Mouse (Mus musculus): Measurements from ENCODE around the gene Lgals8.
A peak's percentile ranks its signal among the peaks of the same experiment; 100 is the strongest.
"Not testable (repeated sequence)": the region's sequence is repeated elsewhere in the genome, so short reads cannot be mapped to it uniquely, and the experiment has no call there.

Gene Lgals8

DNA sequence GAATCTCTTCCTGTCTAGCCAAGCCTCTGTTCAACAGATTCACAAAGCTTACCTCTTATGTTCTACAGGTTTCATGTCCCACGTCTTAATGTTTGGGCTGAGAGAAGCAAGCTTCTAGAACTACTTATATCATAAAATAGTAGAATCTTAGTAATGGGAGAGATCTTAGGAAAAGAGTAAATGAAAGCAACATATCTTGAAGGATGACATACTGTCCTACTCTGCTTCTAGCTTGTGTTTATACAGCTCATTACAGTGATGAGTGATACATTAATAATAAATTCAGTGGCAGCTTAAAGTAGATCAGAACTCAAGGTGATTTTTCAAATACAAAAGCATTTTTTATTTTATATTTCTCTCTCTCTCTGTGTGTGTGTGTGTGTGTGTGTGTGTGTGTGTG, at the start of gene Lgals8:
Gene Lgals8, minus strand, starts transcription at position 101 of the 400 bp plus-strand sequence.
- no peak for DNase-seq (ENCODE audit: extremely low read depth, low read depth, low spot score)

DNA sequence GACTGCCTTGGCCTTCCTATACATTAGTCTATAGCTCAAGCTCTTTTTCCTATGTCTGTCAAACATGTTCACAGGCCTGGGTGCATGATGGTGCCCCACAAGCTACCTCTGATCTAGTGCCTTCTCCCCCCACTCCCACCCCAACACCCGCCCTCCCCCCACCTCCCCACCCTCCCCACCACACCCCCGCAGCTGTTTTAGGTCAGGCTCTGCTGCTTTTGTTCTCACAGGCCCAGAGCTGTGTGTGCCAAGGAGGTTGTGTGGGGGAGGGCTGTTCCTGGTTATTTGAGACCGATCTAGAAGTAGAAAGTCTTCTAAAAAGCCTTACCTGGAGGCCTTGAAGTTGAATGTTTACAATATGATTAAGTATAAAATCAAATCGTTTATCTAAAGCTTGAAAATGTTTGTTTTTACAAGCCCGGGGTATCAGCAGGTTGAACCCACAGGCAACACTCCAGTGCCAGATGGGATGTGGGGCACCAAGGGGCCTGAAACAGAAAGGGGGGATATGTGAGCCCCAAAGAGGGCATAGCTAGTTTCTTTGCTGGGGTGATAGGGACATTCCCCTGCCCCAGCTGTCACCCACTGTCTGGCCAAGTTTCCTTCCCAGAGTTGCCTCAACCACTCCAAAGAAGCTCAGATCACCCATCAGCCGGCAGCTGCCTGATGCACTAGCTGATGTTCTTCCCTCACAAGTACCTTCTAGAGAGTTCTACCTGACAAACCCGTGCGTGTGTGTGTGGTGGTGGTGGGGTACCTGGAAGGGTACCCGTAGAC, 46.6 kb upstream of the Lgals8 start:
- no peak for DNase-seq (ENCODE audit: extremely low read depth, low read depth, low spot score)

DNA sequence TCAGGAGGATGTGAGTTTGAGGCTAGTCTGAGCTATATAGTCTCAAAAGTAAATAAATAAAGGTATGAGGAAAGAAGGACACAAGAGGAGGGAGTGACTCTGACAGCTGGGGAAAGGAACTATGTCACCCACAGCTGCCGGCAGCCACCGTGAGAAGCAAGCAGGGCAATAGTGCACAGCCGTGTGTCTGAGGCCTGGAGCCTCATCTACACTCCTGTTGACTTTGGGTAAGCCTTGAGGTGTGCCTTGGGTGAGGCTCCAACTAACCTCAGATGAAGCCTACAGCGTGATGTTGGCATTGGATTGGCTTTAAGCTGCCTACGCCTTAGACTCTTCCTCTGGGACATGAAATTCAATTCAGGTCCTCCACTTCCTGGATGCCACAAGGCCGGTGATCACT, 45.3 kb upstream of the Lgals8 start:
- no peak for DNase-seq (ENCODE audit: extremely low read depth, low read depth, low spot score)

DNA sequence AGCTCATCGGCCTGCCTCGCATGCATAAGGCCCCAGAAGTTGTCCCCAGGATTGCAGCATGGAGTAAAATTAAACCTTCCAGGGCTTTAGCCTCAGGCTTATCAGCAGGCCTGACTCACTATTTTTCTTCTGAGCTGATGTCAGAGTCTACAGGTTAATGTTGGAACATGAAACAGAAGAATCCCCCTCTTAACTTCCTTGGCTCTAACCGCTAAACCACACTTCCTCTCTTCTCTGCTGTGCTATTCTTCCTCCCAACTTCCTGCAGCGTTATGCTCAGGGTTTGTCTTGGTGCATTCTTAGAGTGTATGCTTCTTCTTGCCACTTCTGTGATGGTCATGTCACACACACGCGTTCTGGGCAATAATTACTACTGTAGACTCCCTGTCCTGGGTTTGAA, 42.7 kb upstream of the Lgals8 start:
- no peak for DNase-seq (ENCODE audit: extremely low read depth, low read depth, low spot score)

DNA sequence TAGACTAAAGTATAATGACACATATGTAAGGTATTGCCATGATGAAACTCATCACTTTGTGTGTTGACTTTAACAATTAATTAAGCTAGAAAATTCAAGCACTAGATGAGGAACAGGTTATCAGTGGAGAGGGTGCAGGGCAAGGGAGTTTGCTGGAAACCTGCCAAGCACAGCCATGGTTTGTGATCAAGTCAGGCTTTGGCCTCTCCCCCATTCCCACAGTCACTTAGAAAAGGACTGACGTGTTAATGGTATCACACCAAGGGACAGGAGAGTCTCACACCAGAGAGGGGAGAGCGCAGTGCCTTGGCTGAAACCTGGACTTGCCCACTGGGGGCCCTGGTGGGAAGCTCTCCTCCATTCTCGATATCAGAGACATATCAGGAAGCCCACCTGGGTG, 40.6 kb upstream of the Lgals8 start:
- no peak for DNase-seq (ENCODE audit: extremely low read depth, low read depth, low spot score)

DNA sequence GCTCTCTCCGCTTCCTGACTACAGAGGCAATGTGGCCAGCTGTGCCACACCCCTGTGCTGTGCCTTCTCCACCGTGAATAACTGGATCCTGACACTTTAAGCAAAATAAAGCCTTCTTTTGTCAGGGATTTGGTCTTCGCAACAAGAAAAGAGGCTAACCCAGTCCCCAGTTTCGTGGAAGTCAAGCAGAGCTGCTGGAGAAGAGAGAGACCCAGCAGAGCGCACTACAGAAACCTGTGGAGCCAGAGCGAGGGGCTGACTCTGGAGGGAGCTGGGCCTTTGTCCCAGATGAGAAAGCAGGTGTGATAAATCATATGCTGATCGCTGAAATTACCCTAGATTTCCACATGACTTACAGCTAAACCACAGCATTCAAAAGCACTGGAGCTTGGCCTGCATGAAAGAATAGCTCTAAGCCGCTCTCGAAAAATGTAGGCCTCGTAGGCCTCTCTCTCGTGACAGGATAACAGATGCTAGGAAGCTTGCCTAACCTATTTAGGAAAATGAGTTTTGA, 38.6 kb upstream of the Lgals8 start:
- no peak for DNase-seq (ENCODE audit: extremely low read depth, low read depth, low spot score)

DNA sequence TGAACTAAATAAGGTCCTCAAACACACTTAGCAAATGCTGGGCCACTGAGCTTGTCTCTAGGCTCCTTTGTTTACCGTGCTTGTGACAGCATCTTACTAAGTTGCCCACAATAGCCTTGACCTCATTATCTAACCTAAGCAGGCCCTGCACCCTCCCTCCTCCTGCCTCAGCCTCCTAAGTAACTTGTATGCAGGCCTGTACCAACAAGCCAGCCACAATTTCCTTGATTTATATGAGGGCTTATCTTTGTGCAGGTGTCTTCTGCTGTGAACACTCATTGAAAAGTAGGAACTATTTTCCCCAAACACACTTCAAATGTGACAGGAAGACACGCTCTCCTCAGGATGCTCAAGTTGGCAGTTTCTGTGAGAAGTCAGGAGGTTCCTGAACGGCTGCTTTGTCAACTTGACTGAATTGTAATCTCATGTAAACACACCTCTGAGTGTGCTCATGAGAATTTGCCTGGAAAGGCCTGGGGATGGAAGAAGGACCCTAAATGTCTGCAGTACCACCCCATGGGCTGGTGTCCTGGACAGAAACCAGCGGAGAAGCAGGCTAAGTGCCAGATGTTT, 38.0 kb upstream of the Lgals8 start:
- DNase-seq (ENCODE audit: extremely low read depth, low read depth, low spot score), result no peak

DNA sequence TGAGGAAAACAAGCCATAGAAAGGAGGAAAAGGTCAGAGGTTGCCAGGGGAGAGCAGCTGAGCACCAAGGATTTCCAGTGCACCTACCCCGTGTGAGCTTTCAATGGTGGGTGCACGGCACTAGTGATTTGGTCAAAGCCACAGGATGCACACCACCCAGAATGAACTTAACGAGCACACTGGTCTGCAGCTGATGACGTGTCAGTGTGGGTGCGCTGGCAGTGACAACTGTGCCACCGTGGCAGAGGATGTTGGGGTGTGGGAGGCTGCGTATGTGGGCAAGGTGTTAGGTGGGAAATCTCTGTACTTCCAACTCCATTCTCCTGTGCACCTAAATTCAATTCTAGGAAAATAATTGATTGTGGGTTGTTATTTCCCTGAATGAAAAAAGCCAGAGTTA, 34.4 kb upstream of the Lgals8 start:
- no peak for DNase-seq (ENCODE audit: extremely low read depth, low read depth, low spot score)

DNA sequence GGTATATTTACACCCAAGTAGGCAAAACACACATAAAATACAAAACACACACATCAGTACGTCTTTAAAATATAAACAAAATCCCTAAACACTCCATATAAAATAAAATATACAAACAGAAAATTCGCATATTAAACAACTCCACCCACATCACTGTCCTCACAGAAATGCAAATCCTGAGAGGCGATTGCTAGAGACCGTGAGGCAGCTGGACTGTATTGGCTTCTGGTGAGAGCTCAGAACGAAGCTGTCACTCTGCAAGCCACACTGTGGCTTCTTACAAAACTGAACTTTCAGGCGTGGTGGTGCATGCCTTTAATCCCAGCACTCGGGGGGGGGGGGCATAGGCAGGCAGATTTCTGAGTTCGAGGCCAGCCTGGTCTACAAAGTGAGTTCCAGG, 33.1 kb upstream of the Lgals8 start:
- no peak for DNase-seq (ENCODE audit: extremely low read depth, low read depth, low spot score)

DNA sequence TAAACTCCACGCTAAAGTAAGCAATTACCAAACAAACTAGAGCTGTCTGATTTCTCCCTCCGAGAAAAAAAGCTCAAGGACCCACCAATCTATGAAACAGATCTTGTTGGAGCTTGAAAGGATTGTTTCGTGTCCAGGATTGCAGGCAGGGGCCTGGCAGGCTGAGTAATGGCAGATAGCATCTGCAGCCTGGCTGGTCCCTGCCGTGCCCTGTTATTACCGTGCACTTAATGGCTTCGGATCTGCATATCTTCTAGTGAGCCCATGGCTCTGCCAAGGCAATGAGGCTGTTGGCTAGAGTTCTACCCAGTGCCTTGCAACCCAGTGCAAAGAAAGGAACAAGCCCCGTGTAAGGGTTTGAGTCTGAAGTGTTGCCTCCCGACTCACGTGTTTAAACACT, 30.0 kb upstream of the Lgals8 start:
- peak; percentile 66 for DNase-seq (ENCODE audit: extremely low read depth, low read depth, low spot score)

DNA sequence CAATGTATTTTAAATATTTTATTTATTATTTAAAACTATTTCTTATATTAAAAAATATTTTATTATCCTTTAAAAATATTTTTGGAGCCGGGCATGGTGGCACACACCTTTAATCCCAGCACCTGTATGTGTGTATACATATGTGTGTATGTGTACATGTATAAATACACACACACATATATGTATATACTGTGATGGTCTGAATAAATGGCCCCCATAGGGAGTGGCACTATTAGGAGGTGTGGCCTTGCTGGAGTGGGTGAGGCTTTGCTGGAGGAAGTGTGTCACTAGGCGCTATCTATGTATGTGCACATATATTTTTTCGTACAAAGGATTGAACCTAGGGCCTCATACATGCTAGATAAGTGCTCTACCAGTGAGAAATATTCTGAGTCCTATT, 27.8 kb upstream of the Lgals8 start:
- no peak for DNase-seq (ENCODE audit: extremely low read depth, low read depth, low spot score)

DNA sequence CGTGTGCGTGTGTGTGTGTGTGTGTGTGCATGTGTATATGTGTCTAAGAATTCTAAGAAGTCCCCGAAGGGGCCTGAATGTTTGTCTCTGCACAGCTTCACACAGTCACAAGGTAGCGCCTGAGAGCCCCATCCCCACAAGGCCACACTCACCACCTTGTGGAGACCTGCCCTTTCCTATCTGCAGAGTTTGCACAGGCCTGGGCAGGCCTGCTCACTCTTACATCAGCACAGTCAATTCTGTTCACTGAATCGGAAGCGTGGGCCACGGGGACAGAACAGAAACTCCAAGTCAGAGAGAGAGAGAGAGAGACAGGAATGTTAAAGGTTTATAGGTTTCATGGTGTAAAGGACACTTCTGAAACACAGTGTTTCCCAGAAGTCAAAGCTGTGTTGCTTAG, 20.9 kb upstream of the Lgals8 start:
- peak; percentile 69 for DNase-seq (ENCODE audit: extremely low read depth, low read depth, low spot score)

DNA sequence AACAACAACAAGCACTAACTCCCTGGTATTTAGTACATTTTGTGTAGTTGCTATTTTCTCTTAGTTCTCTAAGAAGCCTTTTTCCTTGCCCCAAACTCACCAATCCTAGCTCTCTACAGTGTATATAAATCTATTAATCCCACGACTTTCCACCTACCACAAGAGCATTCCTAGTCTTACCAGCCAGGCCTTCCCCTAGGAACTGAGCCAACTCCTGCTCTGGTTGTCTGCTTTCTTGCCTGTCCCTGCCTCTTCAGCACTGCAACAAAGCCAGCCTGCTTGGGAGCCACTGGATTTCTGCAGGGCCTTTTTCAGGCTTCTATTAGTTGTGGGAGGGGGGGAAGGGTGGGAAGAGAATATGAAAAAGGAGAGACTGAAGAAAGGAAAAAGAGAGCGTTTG, 20.5 kb upstream of the Lgals8 start:
- DNase-seq (ENCODE audit: extremely low read depth, low read depth, low spot score), result peak; percentile 62

DNA sequence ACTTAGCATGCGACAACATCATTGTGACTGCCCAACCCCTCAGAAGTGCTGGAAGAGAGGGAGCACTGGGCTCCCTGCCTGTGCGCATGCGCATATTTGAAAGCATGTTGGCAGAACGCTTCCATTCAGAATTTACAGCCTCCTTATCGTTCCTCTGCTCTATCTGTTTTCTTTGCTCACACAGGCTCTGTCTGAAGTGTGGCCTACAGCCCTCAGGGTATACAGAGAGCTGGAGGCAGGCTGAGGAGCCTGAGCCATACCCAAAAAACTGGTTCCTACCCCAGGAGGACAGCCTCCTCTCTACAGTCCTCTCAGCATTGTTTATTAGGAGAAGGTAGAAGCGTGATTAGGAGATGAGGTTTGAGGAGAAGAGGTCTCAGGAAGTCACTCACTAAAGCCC, 15.1 kb upstream of the Lgals8 start:
- no peak for DNase-seq (ENCODE audit: extremely low read depth, low read depth, low spot score)

DNA sequence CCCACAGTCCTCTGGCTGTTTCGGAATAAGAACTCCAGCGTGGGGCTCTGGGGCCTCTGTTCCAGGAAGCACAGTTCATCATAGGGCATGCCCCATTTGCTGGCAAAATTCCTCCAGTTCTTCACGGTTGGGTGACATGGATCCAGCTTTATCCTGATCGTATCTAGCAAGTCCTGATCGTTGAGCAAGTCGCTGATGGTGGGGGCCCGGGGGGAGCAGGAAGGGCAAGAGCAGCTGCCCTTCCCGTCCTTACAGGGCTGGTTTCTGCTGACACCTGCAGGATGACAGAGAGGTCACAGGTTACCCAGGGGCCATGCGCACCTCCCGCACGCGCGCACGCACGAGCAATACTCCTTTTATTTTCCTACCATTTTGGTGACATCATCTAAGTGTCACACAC, 13.6 kb upstream of the Lgals8 start:
- no peak for DNase-seq (ENCODE audit: extremely low read depth, low read depth, low spot score)

DNA sequence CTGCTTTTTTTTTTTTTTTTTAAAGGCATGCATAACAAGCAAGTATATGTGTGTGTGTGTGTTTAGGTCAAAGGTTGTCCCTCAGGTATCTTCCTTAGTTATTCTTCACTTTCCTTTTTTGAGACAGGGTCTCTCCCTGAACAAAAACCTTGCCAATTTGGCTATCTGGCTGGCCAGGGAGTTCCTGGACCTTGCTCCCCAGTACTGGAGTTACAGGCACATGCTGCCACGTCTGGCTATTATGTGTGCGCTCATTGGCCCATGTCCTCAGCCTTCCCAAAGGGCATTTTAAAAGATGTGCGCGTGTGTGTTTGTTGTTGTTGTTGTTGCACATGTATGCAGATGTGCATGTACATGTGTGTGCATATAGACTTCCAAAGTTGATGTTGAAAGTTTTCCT, 12.1 kb upstream of the Lgals8 start:
- no peak for DNase-seq (ENCODE audit: extremely low read depth, low read depth, low spot score)

DNA sequence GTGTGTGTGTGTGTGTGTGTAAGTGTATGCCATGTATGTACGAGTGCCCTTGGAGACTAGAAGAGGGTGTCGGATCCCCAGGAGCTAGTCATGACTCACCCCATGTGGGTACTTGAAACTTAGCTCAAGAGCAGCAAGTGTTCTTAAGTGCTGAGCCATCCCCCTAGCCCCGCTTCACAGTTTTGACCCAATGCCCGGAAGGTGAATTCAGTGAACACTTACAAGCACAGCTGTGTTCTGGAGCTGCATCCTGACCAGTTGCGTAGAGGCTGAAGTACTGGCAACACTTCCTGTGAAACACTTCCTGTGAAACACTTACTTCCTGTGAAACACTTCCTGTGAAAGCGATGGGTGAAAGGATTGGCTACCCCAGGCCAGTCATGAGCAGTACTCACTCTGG, 10.5 kb upstream of the Lgals8 start:
- no peak for DNase-seq (ENCODE audit: extremely low read depth, low read depth, low spot score)

DNA sequence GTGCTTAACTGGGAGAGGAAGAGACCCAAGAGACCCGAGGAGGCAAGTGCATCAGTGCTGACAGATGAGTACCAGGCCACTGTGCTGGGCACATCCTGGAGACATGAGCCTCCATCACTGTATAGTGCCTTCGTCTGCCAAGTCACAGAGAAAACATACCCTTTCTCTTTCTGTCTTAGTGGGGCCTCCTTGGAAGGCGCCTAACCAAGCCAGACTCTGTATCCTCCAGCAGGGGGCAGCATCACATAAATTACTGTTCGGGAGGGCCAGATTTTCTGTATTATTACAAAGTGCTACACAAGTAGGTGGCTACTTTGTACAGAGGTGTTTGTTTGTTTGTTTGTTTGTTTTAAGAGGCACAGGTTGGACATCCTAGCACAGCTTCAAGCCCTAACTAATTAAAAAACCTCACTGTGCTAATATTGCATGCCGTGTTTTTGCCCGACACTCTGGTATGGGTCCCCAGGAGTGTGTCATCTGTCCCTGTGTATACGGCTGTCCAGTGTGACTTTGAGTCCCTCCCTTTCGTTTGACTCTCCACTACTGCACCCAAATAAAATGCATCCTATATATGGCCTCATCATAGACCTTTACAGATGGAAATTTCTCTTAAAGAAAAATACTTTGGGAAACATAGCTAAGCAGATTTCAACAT, 9.1 kb upstream of the Lgals8 start:
- DNase-seq (ENCODE audit: extremely low read depth, low read depth, low spot score), result no peak

DNA sequence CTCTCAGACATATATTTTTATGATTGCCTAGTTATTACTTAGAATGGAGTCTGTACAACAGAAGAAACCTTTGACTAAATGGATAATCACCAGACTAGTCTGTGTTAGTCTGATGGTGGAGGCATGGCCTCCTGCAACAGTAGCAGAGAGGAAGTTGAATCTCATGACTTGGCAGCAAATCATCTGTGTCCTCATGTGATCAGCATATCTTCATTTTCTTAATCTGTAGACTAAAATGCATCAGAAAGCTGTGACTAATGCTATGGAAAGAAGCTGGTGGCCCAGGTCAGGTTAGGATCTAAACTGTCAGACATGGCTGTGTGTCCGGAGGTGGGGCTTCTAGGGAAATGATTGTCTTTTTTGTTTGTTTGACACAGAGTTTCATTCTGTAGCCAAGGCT, 3.7 kb upstream of the Lgals8 start:
- DNase-seq (ENCODE audit: extremely low read depth, low read depth, low spot score), result no peak

DNA sequence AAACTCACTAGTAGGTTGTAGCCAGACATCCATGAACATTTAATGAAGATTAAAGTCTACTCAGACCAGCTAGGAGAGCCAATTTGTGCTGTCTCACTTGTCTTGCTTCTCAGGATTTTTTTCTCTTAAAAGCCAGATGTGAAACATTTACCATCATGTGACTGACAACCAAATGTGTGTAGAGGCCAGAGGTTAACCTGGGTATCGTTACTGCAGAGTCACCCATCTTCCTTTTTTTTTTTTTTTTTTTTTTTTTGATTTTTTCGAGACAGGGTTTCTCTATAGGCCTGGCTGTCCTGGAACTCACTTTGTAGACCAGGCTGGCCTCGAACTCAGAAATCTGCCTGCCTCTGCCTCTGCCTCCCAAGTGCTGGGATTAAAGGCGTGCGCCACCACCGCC, 585 bp downstream of the Lgals8 start:
- DNase-seq (ENCODE audit: extremely low read depth, low read depth, low spot score), result not testable (repeated sequence)

DNA sequence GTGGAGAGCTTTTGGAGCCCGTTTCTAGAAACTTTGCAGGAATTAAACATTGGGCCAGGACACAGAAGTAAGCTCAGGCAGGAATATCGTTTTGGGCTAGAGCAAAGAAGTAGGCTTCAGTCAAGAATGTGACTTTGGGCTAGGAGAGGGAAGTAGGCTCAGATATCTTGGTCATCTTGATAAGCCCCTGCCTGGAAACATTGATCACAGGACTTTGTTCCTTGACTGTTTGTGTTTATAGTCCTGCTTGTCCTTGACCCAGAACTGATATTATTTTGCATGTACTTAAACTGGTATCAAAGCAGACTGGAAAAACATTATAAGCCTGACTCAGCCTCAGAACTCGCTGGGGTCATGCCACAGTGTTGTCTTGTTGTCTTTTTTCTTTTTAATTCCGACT, 2.1 kb downstream of the Lgals8 start:
- DNase-seq (ENCODE audit: extremely low read depth, low read depth, low spot score), result no peak

DNA sequence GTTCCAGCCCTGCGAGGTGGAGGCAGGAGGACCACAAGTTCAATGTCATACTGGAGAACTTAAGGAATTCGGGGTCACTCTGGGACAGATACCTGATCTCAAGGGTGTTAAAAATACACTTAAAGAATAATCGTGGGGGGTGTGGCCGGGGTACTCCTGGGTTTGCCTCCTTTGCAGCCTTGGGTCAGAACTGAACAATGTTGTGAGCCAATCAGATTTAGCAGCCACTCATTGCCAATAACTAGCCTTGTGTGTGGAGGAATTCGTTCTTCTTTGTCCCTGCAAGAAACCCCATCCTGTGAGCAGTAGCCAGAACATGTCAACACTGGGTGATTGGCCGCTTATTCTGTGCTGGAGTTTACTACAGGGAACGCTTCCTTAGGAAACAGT, 3.0 kb downstream of the Lgals8 start:
- DNase-seq (ENCODE audit: extremely low read depth, low read depth, low spot score), result no peak
